Mouse (Mus musculus) forebrain, embryonic 13.5 days (tissue): ENCODE data around the gene Jak2. TPM values are rescaled to one million over a fixed set of nuclear protein-coding genes. Genes with fewer than 3 reads are reported as not detected.

Experiments used
- ATAC-seq: fragments of 200-750 bp; cut with Nextera tagmentation; 2 replicates; pipeline ENCODE4 v1.8.0; 2017
- H3K27ac ChIP-seq: fragments of 300-500 bp; sonication (generic); 2 replicates; pipeline ENCODE4 v1.5.1; 2015; ENCODE audit warnings: inconsistent platforms, mild to moderate bottlenecking, moderate library complexity
- H3K27me3 ChIP-seq: fragments of 300-500 bp; sonication (generic); 2 replicates; pipeline ENCODE4 v1.6.1; 2015; ENCODE audit warnings: mild to moderate bottlenecking, inconsistent platforms
- H3K36me3 ChIP-seq: fragments of 300-500 bp; sonication (generic); 2 replicates; pipeline ENCODE4 v1.6.1; 2015; ENCODE audit warnings: mild to moderate bottlenecking, inconsistent platforms; ENCODE audit not compliant: poor library complexity, severe bottlenecking
- H3K4me1 ChIP-seq: fragments of 300-500 bp; sonication (generic); 2 replicates; pipeline ENCODE4 v1.6.1; 2015; ENCODE audit warnings: inconsistent platforms
- H3K4me2 ChIP-seq: fragments of 300-500 bp; sonication (generic); 2 replicates; pipeline ENCODE4 v1.6.1; 2015; ENCODE audit warnings: inconsistent platforms, mild to moderate bottlenecking, moderate library complexity
- H3K4me3 ChIP-seq: fragments of 300-500 bp; sonication (generic); 2 replicates; pipeline ENCODE4 v1.5.1; 2015; ENCODE audit warnings: mild to moderate bottlenecking, inconsistent platforms
- H3K9ac ChIP-seq: fragments of 300-500 bp; sonication (generic); 2 replicates; pipeline ENCODE4 v1.6.1; 2015; ENCODE audit warnings: mild to moderate bottlenecking, inconsistent platforms
- H3K9me3 ChIP-seq: fragments of 300-500 bp; sonication (generic); replicated peaks from 2 replicates; pipeline ENCODE4 v1.6.1; 2016; ENCODE audit warnings: inconsistent platforms
- WGBS: fragments of 180-500 bp; shearing (Covaris S2); methylation state at CpG from one replicate; pipeline ENCODE4 v1.1.7; 2015; 5-methylcytosine and 5-hydroxymethylcytosine counted together
- polyA plus RNA-seq: library from polyadenylated mRNA; unstranded; fragments of >200 nt; fragmentation: Nextera tagmentation; extraction: Ambion mirVana; gene quantifications from 2 replicates; pipeline ENCODE4 v1.2.1, GENCODE M21; 2015

Jak2 gene
- polyA plus RNA-seq, 1 experiment from 2014 or later, result 10.7 TPM

DNA sequence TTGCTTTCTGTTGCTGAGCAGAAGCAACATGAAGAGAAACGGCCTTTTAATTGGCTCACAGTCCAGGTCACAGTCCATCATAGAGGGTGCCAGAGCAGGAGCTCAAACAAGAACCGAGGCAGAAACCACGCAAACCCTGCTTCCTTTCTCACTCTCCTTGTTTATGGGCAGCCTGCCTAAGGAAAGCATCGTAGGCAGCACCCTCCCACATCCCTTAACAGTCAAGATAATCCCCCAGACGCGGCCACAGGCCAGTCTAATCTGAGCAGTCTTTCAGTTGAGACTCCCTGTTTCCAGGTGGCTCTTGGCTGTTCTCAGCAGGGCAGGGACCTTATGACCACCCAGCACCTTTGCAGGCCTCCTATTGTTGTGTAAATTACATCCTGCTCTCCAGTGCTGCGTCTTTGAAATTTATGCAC is 33.8 kb downstream of the Jak2 start:
- H3K4me2 ChIP-seq, result no peak overlapping the region
- H3K9me3 ChIP-seq, result no peaks in the 10 kb centered on the region
- H3K4me1 ChIP-seq, result peaks cover 8% of the 10 kb centered on the region
- no peak overlapping the region for H3K9ac ChIP-seq
- H3K36me3 ChIP-seq, result peaks cover 24% of the 10 kb centered on the region
- H3K27ac ChIP-seq, result peak overlapping the region; percentile 28
- 11% methylated on average over 7 of the region's 7 CpGs for WGBS
- H3K27me3 ChIP-seq, result no peaks in the 10 kb centered on the region
- H3K4me3 ChIP-seq, result no peak overlapping the region
- ATAC-seq, result peak; percentile 59

DNA sequence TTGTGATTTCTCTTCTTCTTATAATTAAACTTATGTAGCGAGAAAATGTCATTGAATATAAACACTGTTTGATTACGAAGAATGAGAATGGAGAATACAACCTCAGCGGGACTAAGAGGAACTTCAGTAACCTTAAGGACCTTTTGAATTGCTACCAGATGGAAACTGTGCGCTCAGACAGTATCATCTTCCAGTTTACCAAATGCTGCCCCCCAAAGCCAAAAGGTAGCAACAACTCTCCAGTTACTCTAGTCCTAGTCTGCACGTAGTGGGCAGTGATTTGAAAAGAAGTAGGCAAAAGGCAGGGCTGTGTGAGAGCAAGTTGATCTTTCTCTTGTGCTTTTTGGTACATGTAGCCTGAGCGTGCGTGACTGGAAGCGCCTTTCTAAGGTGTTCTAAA is 36.2 kb downstream of the Jak2 start:
- Histone ChIP-seq H3K9ac (no peak overlapping the region), H3K4me3 (no peak overlapping the region), H3K27me3 (no peaks in the 10 kb centered on the region), H3K4me1 (peaks cover 8% of the 10 kb centered on the region), H3K27ac (no peak overlapping the region), H3K36me3 (peaks cover 39% of the 10 kb centered on the region), H3K9me3 (no peaks in the 10 kb centered on the region), H3K4me2 (no peak overlapping the region)
- WGBS, result 76% methylated on average over 8 of the region's 8 CpGs
- ATAC-seq, result no peak

DNA sequence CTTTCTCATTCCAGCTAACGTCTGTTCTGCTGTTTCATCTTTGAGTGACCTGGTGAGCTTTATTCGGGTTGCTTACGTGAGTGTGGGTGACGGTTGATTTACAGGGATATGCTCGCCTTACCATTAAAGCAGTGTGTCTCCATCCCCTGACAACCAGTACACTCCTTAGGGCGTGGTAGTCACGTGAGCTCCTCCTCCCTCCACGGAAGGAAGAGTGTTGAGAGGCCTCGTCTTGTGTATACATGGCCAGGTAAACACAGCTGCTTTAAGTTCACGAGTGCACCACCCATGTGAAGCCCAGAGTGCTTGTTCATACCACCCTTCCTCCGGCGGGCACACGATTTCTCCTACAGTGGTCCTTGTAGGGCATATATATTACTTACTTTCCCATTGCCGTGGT is 39.9 kb downstream of the Jak2 start:
- Histone ChIP-seq H3K4me2 (no peak overlapping the region), H3K27me3 (no peaks in the 10 kb centered on the region), H3K4me3 (no peak overlapping the region), H3K9me3 (no peaks in the 10 kb centered on the region), H3K27ac (no peak overlapping the region), H3K4me1 (no peaks in the 10 kb centered on the region), H3K36me3 (peaks cover 42% of the 10 kb centered on the region), H3K9ac (no peak overlapping the region)
- WGBS, result 90% methylated on average over 14 of the region's 14 CpGs
- ATAC-seq, result no peak

DNA sequence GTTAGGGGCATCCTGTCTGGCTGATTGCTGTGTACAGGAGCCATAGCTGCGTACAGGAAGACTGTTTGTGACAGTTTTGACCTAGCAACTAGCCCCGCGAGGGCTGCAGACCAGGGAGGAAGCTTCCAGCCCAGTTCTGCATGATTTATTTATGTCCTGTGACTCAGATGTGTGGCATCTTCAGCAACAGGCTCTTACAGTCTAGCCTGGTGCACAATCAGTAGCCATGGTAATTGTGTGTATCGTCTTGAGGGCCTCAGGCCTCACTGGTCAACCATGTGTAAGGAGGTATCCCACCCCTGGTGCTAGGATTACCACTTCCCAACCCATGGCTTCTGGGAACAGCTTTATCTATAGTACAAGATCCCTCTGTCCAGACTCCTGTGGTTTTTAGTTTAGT is 40.9 kb downstream of the Jak2 start:
- WGBS, result 83% methylated on average over 4 of the region's 4 CpGs
- ATAC-seq, result no peak
- no peaks in the 10 kb centered on the region for H3K9me3 ChIP-seq
- no peaks in the 10 kb centered on the region for H3K4me1 ChIP-seq
- H3K4me2 ChIP-seq, result no peak overlapping the region
- H3K9ac ChIP-seq, result no peak overlapping the region
- H3K27me3 ChIP-seq, result no peaks in the 10 kb centered on the region
- no peak overlapping the region for H3K4me3 ChIP-seq
- no peak overlapping the region for H3K27ac ChIP-seq
- peaks cover 43% of the 10 kb centered on the region for H3K36me3 ChIP-seq

DNA sequence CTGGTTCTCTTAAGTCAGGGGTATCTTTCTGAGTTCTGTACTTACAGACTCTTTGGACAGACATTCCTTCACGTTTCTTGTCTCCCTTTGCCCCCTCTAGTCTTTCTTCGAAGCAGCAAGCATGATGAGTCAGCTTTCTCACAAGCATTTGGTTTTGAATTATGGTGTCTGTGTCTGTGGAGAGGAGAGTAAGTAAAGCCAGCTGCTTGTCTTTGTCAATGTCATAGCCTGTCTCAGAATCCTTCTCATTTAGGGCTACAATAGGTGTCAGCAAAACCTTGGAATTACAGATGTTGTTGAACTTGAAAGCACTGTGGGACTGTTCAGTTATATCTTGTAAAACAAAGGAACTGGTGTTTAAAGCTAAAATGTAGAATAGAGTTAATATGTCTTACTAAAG is 43.1 kb downstream of the Jak2 start:
- Histone ChIP-seq H3K36me3 (peaks cover 49% of the 10 kb centered on the region), H3K9me3 (no peaks in the 10 kb centered on the region), H3K27ac (no peak overlapping the region), H3K4me3 (no peak overlapping the region), H3K4me1 (no peaks in the 10 kb centered on the region), H3K4me2 (no peak overlapping the region), H3K27me3 (no peaks in the 10 kb centered on the region), H3K9ac (no peak overlapping the region)
- ATAC-seq, result no peak
- WGBS, result 79% methylated on average over 2 of the region's 2 CpGs

DNA sequence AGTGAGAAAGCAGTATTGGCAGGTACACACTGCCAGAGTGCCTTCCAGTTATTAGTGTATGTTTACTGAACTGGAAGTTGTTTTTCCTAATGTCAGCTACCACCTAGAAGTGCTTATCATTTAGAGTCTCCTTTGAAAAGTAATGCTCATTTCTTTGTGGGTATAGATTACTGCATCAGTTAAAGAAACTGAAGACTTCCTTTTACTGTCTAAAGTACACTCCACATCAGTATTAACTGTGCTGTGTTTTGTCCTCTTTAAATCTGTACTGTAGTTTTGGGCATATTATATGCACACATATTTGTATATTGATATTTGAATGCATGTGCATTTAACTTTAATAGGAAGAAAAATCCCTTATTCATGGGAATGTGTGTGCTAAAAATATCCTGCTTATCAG is 44.5 kb downstream of the Jak2 start:
- no peak overlapping the region for H3K4me3 ChIP-seq
- H3K9me3 ChIP-seq, result no peaks in the 10 kb centered on the region
- H3K4me1 ChIP-seq, result no peaks in the 10 kb centered on the region
- no peaks in the 10 kb centered on the region for H3K27me3 ChIP-seq
- H3K27ac ChIP-seq, result no peak overlapping the region
- H3K36me3 ChIP-seq, result peaks cover 55% of the 10 kb centered on the region
- no peak for ATAC-seq
- H3K9ac ChIP-seq, result no peak overlapping the region
- H3K4me2 ChIP-seq, result no peak overlapping the region

DNA sequence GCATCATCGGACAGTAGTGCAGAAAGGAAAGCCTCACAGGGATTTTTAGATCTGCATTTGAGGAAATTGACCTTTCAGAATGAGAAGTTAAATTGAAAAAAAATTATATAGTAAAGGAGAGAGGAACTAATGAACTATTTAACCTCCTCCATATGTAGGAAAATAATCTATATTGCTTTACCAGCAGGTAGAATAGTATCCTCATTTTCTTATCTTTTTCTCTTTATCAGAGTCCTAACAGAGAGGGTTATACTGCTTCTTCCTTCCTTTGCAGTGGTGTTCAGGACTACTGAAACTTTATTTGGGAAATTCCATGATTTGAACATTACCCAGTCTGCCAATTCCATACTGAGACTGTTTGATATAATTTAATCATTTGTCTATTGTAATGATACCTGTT is 45.7 kb downstream of the Jak2 start:
- WGBS, result 100% methylated on average over 1 of the region's 1 CpGs
- no peak for ATAC-seq
- Histone ChIP-seq H3K27ac (no peak overlapping the region), H3K36me3 (peaks cover 50% of the 10 kb centered on the region), H3K4me3 (no peak overlapping the region), H3K9ac (no peak overlapping the region), H3K9me3 (no peaks in the 10 kb centered on the region), H3K27me3 (no peaks in the 10 kb centered on the region), H3K4me2 (no peak overlapping the region), H3K4me1 (no peaks in the 10 kb centered on the region)

DNA sequence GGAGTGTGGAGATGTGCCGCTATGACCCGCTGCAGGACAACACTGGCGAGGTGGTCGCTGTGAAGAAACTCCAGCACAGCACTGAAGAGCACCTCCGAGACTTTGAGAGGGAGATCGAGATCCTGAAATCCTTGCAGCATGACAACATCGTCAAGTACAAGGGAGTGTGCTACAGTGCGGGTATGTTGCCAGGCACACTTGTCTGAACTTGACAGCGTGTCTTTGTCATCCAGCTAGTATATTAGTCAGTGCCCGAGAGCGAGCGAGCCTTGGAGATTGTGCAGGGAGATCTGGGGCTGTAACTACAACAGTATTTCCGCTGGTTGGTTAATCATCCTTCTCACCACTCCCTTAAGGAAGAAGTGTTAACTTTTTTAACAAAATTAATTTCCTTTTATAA is 49.3 kb downstream of the Jak2 start:
- no peak overlapping the region for H3K4me3 ChIP-seq
- H3K9me3 ChIP-seq, result no peaks in the 10 kb centered on the region
- no peak overlapping the region for H3K9ac ChIP-seq
- H3K27me3 ChIP-seq, result no peaks in the 10 kb centered on the region
- H3K27ac ChIP-seq, result no peak overlapping the region
- peaks cover 51% of the 10 kb centered on the region for H3K36me3 ChIP-seq
- 90% methylated on average over 13 of the region's 13 CpGs for WGBS
- no peak overlapping the region for H3K4me2 ChIP-seq
- no peak for ATAC-seq
- H3K4me1 ChIP-seq, result 0 out of 2 replicates have a peak, but pooled peaks cover 4% of the 10 kb centered on the region

DNA sequence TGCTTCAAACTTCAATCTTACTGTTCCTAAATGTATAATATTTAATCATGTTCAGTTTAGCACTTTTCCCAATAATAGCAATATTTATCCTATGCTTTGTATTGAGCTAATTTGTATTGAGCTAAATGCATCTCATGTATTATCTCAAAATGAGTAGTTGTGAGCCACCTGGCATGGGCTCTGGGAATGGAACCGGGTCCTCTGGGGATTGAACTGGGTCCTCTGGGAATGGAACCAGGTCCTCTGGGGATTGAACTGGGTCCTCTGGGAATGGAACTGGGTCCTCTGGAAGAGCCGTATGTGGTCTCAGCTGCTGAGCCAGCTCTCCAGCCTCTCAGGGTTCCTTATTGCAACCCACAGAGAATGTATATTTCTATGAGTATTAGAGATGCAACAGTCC is 50.5 kb downstream of the Jak2 start:
- WGBS, result 90% methylated on average over 2 of the region's 2 CpGs
- H3K9me3 ChIP-seq, result no peaks in the 10 kb centered on the region
- H3K9ac ChIP-seq, result no peak overlapping the region

DNA sequence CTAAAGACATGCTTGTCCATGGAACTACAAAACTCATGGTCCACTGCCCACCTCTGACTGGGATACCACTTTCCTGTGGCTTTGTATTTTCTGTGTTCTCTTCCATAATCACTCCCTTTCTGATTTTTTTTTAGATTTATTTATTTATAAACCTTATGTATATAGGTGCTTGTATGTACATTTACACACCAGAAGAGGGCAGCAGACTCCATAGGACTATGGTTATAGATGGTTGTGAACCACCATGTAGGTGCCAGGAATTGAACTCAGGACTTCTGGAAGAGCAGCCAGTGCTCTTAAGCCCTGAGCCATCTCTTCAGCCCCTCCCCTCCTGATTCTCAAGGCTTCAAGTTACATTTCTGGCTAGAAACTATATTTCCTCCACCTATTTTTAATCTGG is 57.2 kb downstream of the Jak2 start:
- Histone ChIP-seq H3K27ac (no peak overlapping the region), H3K9ac (no peak overlapping the region), H3K4me3 (no peak overlapping the region), H3K9me3 (no peaks in the 10 kb centered on the region), H3K4me1 (0 out of 2 replicates have a peak, but pooled peaks cover 3% of the 10 kb centered on the region), H3K4me2 (no peak overlapping the region), H3K27me3 (no peaks in the 10 kb centered on the region), H3K36me3 (peaks cover 35% of the 10 kb centered on the region)
- ATAC-seq, result no peak

More for the DNA sequence above, 50.5 kb downstream of the Jak2 start:
- Histone ChIP-seq H3K27ac (no peak overlapping the region), H3K4me3 (no peak overlapping the region), H3K4me2 (no peak overlapping the region), H3K36me3 (peaks cover 46% of the 10 kb centered on the region), H3K27me3 (no peaks in the 10 kb centered on the region), H3K4me1 (0 out of 2 replicates have a peak, but pooled peaks cover 4% of the 10 kb centered on the region)
- ATAC-seq, result no peak

DNA sequence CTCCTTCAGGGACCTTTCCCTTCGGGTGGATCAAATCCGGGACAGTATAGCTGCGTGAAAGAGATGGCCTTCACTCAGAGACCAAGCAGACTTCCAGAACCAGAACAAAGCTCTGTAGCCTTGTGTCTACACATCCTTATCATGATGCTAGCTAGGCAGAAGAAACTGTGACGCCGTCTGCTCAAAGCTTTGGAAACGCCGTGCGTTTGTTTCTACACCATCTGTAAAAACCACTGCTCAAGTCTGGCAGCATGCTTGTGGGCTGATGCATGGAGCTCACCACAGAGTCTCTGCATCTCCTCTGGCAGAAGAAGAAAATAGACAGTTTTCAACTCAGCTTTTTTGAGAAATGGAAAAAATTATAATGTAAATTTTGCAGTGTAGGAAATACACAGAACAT is 60.2 kb downstream of the Jak2 start:
- no peak overlapping the region for H3K27ac ChIP-seq
- WGBS, result 88% methylated on average over 8 of the region's 8 CpGs
- H3K36me3 ChIP-seq, result peaks cover 38% of the 10 kb centered on the region
- no peaks in the 10 kb centered on the region for H3K27me3 ChIP-seq
- H3K9ac ChIP-seq, result no peak overlapping the region
- H3K4me3 ChIP-seq, result no peak overlapping the region
- ATAC-seq, result no peak
- H3K9me3 ChIP-seq, result peaks cover 7% of the 10 kb centered on the region
- H3K4me2 ChIP-seq, result no peak overlapping the region
- H3K4me1 ChIP-seq, result no peaks in the 10 kb centered on the region

DNA sequence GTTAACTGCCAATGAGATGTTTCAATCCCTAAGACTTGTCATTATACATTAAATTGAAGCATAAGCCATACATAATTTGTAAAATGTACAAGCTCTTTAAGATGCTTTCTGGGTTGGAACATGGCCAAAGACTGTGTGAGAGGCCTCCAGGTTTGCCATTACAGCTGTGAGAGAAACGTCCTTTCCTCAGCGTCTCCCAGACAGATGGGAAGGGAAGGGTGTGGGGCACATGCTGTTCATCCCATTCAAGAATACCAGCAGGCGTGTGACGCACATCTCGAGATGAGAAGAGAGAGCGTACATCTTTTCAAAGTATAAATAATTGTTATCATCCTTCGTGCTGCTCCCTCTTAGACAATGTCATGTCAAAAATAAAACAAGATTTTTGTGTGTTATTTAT is 61.0 kb downstream of the Jak2 start:
- Histone ChIP-seq H3K4me1 (no peaks in the 10 kb centered on the region), H3K9me3 (peaks cover 7% of the 10 kb centered on the region), H3K27me3 (no peaks in the 10 kb centered on the region), H3K4me2 (no peak overlapping the region), H3K4me3 (no peak overlapping the region), H3K9ac (no peak overlapping the region), H3K27ac (no peak overlapping the region), H3K36me3 (peaks cover 38% of the 10 kb centered on the region)
- ATAC-seq, result peak; percentile 55; the same call in 1 of the 2 replicates
- 45% methylated on average over 7 of the region's 7 CpGs for WGBS

DNA sequence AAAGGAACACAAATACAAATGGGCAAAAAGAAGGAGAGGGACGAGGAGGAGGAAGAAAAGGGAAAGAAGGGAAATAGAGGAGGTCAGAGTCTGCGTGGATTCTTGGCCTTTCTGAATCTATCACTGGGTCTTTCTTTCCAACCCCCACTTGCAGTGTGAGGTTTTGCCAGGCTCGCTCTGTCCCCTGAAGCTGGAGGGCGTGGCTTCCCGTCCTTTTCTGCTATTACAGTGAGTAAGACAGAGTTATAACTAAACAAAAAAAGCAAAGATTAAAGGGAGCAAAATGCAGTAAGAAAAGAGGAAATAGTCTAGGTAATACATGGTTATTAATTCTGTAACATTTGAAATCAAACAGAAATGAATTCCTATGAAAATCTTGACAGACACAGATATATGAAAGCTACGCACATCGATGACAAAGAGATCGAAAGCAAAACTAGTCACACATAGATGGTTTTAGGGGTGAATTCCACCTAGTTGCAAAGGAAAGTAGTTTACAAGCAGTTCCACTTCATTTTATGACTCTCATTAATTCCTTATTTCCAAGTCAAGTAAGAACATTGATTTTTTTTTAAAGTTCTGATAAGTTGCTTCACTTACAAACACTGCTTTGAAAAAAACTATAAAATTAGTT is 71.9 kb downstream of the Jak2 start:
- no peak overlapping the region for H3K4me3 ChIP-seq
- H3K36me3 ChIP-seq, result no peaks in the 10 kb centered on the region
- H3K9ac ChIP-seq, result no peak overlapping the region
- WGBS, result 82% methylated on average over 8 of the region's 8 CpGs
- no peaks in the 10 kb centered on the region for H3K9me3 ChIP-seq
- ATAC-seq, result no peak
- 0 out of 2 replicates have a peak, but pooled peaks cover 3% of the 10 kb centered on the region for H3K4me1 ChIP-seq
- H3K27me3 ChIP-seq, result peaks cover 6% of the 10 kb centered on the region; the same call in 1 of the 2 replicates
- H3K4me2 ChIP-seq, result no peak overlapping the region
- no peak overlapping the region for H3K27ac ChIP-seq
